Mouse (Mus musculus) intestine, postnatal 0 days (tissue): ENCODE data around the gene Usp6nl. TPM values are rescaled to one million over a fixed set of nuclear protein-coding genes. Genes with fewer than 3 reads are reported as not detected.

Source experiments
- ATAC-seq: fragments of 200-750 bp; cut with Nextera tagmentation; 2 replicates; pipeline ENCODE4 v1.8.0; 2017; ENCODE audit warnings: mild to moderate bottlenecking, moderate TSS enrichment, moderate library complexity
- H3K27ac ChIP-seq: fragments of 300-500 bp; sonication (generic); 2 replicates; pipeline ENCODE4 v1.5.1; 2014; ENCODE audit warnings: mild to moderate bottlenecking, low read depth, low read length, moderate library complexity
- H3K27me3 ChIP-seq: fragments of 300-500 bp; sonication (generic); replicated peaks from 2 replicates; pipeline ENCODE4 v1.6.1; 2014; ENCODE audit warnings: low read length, mixed read lengths; ENCODE audit not compliant: control insufficient read depth, insufficient read depth
- H3K36me3 ChIP-seq: fragments of 300-500 bp; sonication (generic); 2 replicates; pipeline ENCODE4 v1.6.1; 2014; ENCODE audit warnings: mild to moderate bottlenecking, moderate library complexity; ENCODE audit not compliant: control insufficient read depth, insufficient read depth
- H3K4me1 ChIP-seq: fragments of 300-500 bp; sonication (generic); replicated peaks from 2 replicates; pipeline ENCODE4 v1.6.1; 2014; ENCODE audit warnings: antibody characterized with exemption, low read length, mixed read lengths; ENCODE audit not compliant: control insufficient read depth, insufficient read depth
- H3K4me2 ChIP-seq: fragments of 300-500 bp; sonication (generic); replicated peaks from 2 replicates; pipeline ENCODE4 v1.6.1; 2014; ENCODE audit warnings: low read depth, mild to moderate bottlenecking, moderate library complexity
- H3K4me3 ChIP-seq: fragments of 300-500 bp; sonication (generic); 2 replicates; pipeline ENCODE4 v1.5.1; 2014; ENCODE audit warnings: low read depth, low read length
- H3K9ac ChIP-seq: fragments of 300-500 bp; sonication (generic); 2 replicates; pipeline ENCODE4 v1.6.1; 2014; ENCODE audit warnings: mild to moderate bottlenecking, low read depth, low read length
- H3K9me3 ChIP-seq: fragments of 300-500 bp; sonication (generic); 2 replicates; pipeline ENCODE4 v1.6.1; 2016; ENCODE audit warnings: mixed run types; ENCODE audit not compliant: control insufficient read depth
- CTCF ChIP-seq: sonication (generic); IDR thresholded peaks from 2 replicates; pipeline ENCODE4 v1.5.1; 2016; ENCODE audit warnings: low read depth, mild to moderate bottlenecking, control low read depth, antibody characterized with exemption, moderate library complexity
- WGBS: fragments of 180-500 bp; shearing (Covaris S2); extraction: QIAGEN DNeasy Blood & Tissue Kit; methylation state at CpG from one replicate; pipeline ENCODE4 v1.1.7; 2014; 5-methylcytosine and 5-hydroxymethylcytosine counted together
- polyA plus RNA-seq: library from polyadenylated mRNA; unstranded; fragments of >200 nt; fragmentation: Nextera tagmentation; extraction: Ambion mirVana; gene quantifications from 2 replicates; pipeline ENCODE4 v1.2.1, GENCODE M21; 2015

The Usp6nl gene
- polyA plus RNA-seq, 1 experiment from 2014 or later: 6.8 TPM

- H3K27ac ChIP-seq: no peak overlapping the region
- ATAC-seq: no peak
Observed at GRCm38 (mm10) chr2:6444723-6445169, 122.3 kb downstream of the Usp6nl start.

GRCm38 (mm10) chr2:6445858-6446257, 123.4 kb downstream of the Usp6nl start:
- no peaks in the 10 kb centered on the region for H3K9me3 ChIP-seq
- no peak overlapping the region for H3K9ac ChIP-seq
- WGBS: 68% methylated on average over 4 of the region's 4 CpGs
- ATAC-seq: no peak
- no peaks in the 10 kb centered on the region for H3K27me3 ChIP-seq
- H3K4me1 ChIP-seq: no peaks in the 10 kb centered on the region
- 0 out of 2 replicates have a peak, but pooled peaks have one; percentile 26 for TF ChIP-seq CTCF
- H3K4me2 ChIP-seq: no peak overlapping the region
- H3K4me3 ChIP-seq: no peak overlapping the region
- peaks cover 27% of the 10 kb centered on the region for H3K36me3 ChIP-seq
- H3K27ac ChIP-seq: no peak overlapping the region

More at GRCm38 (mm10) chr2:6444723-6445169, 122.3 kb downstream of the Usp6nl start:
- Histone ChIP-seq H3K27me3 (no peaks in the 10 kb centered on the region), H3K36me3 (peaks cover 37% of the 10 kb centered on the region), H3K4me1 (no peaks in the 10 kb centered on the region), H3K4me2 (no peak overlapping the region), H3K9me3 (no peaks in the 10 kb centered on the region), H3K9ac (no peak overlapping the region), H3K4me3 (no peak overlapping the region)
- TF ChIP-seq CTCF: no peak
- WGBS: 70% methylated on average over 4 of the region's 4 CpGs

- Histone ChIP-seq H3K9me3 (no peaks in the 10 kb centered on the region), H3K27ac (no peak overlapping the region), H3K9ac (no peak overlapping the region), H3K36me3 (peaks cover 8% of the 10 kb centered on the region), H3K4me3 (no peak overlapping the region), H3K4me1 (no peaks in the 10 kb centered on the region), H3K27me3 (no peaks in the 10 kb centered on the region), H3K4me2 (no peak overlapping the region)
- ATAC-seq: no peak
- TF ChIP-seq CTCF: no peak
- WGBS: 93% methylated on average over 2 of the region's 2 CpGs
Observed at GRCm38 (mm10) chr2:6448880-6449279, 126.4 kb downstream of the Usp6nl start.

GRCm38 (mm10) chr2:6449656-6450055, 127.2 kb downstream of the Usp6nl start:
- ATAC-seq: no peak
- no peaks in the 10 kb centered on the region for H3K4me1 ChIP-seq
- no peaks in the 10 kb centered on the region for H3K9me3 ChIP-seq
- H3K4me2 ChIP-seq: no peak overlapping the region
- H3K27me3 ChIP-seq: no peaks in the 10 kb centered on the region
- 54% methylated on average over 3 of the region's 3 CpGs for WGBS
- H3K9ac ChIP-seq: no peak overlapping the region
- H3K27ac ChIP-seq: no peak overlapping the region
- H3K36me3 ChIP-seq: peaks cover 8% of the 10 kb centered on the region
- H3K4me3 ChIP-seq: no peak overlapping the region
- no peak for TF ChIP-seq CTCF

GRCm38 (mm10) chr2:6450544-6450943, 128.1 kb downstream of the Usp6nl start:
- ATAC-seq: no peak
- H3K4me1 ChIP-seq: no peaks in the 10 kb centered on the region
- H3K27ac ChIP-seq: no peak overlapping the region
- no peak overlapping the region for H3K4me2 ChIP-seq
- no peak overlapping the region for H3K9ac ChIP-seq
- no peak overlapping the region for H3K4me3 ChIP-seq
- 89% methylated on average over 3 of the region's 3 CpGs for WGBS
- no peaks in the 10 kb centered on the region for H3K27me3 ChIP-seq
- no peak for TF ChIP-seq CTCF
- no peaks in the 10 kb centered on the region; the same call in 1 of the 2 replicates for H3K36me3 ChIP-seq
- no peaks in the 10 kb centered on the region for H3K9me3 ChIP-seq

DNA sequence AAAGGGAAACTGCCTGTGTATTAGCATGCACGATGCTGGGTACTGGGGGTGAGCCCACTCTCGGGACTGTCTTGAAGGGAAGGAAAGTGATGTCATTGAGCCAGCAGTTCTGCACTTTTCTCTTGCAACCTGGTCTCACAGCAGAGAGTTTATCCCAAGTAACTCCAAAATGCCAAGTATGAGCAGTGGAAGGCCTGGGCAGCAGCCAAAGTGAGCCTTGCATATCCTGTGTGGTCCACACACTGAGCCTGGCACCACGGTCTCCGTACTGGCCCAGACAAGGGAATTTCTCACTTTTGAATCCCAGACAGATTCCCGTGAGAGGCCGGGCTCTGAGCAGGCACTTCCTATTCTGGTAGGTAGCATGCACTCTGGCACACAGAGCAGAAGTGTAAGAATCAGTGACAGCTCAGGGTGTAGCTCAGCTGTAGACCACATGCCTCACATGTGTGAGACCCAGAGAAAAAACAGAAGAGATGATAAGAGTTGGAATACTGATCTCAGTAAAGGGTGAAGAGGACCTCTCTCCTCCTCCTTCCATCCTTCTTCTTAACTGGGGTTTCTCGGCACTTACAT, 132.6 kb downstream of the Usp6nl start:
- Histone ChIP-seq H3K4me3 (no peak overlapping the region), H3K4me2 (no peak overlapping the region), H3K27ac (no peak overlapping the region), H3K9ac (no peak overlapping the region), H3K36me3 (no peaks in the 10 kb centered on the region), H3K4me1 (no peaks in the 10 kb centered on the region), H3K9me3 (no peaks in the 10 kb centered on the region), H3K27me3 (no peaks in the 10 kb centered on the region)
- no peak for TF ChIP-seq CTCF
- no peak for ATAC-seq
- WGBS: 70% methylated on average over 7 of the region's 7 CpGs
